Mouse (Mus musculus) stomach, postnatal 0 days (tissue): Measurements from ENCODE around the gene Erbin. TPM values are rescaled to one million over a fixed set of nuclear protein-coding genes. Genes with fewer than 3 reads are reported as not detected.
A peak's percentile ranks its signal among the peaks of the same experiment; 100 is the strongest.

Experiments
- ATAC-seq: fragments of 200-750 bp; cut with Nextera tagmentation; 2 replicates; pipeline ENCODE4 v1.8.0; 2017; ENCODE audit not compliant: low FRiP score, low TSS enrichment
- DNase-seq: peaks from one replicate; pipeline ENCODE4 v3.0.0-alpha.2; 2016; ENCODE audit warnings: low spot score
- H3K27ac ChIP-seq: fragments of 300-500 bp; sonication (generic); replicated peaks from 2 replicates; pipeline ENCODE4 v1.5.1; 2014; ENCODE audit warnings: mild to moderate bottlenecking, control low read depth
- H3K27me3 ChIP-seq: fragments of 300-500 bp; sonication (generic); 2 replicates; pipeline ENCODE4 v1.6.1; 2014; ENCODE audit warnings: low read length; ENCODE audit not compliant: control insufficient read depth, insufficient read depth
- H3K36me3 ChIP-seq: fragments of 300-500 bp; sonication (generic); 2 replicates; pipeline ENCODE4 v1.6.1; 2014; ENCODE audit warnings: low read length, mixed read lengths; ENCODE audit not compliant: control insufficient read depth, insufficient read depth
- H3K4me1 ChIP-seq: fragments of 300-500 bp; sonication (generic); replicated peaks from 2 replicates; pipeline ENCODE4 v1.6.1; 2014; ENCODE audit warnings: antibody characterized with exemption; ENCODE audit not compliant: control insufficient read depth, insufficient read depth
- H3K4me2 ChIP-seq: fragments of 300-500 bp; sonication (generic); replicated peaks from 2 replicates; pipeline ENCODE4 v1.6.1; 2014; ENCODE audit warnings: low read depth, mild to moderate bottlenecking, control low read depth, moderate library complexity
- H3K4me3 ChIP-seq: fragments of 300-500 bp; sonication (generic); 2 replicates; pipeline ENCODE4 v1.5.1; 2014; ENCODE audit warnings: low read depth, low read length, control low read depth
- H3K9ac ChIP-seq: fragments of 300-500 bp; sonication (generic); 2 replicates; pipeline ENCODE4 v1.6.1; 2014; ENCODE audit warnings: mild to moderate bottlenecking, low read length, control low read depth, mixed read lengths
- H3K9me3 ChIP-seq: fragments of 300-500 bp; sonication (generic); 2 replicates; pipeline ENCODE4 v1.6.1; 2016; ENCODE audit warnings: low read length; ENCODE audit not compliant: control insufficient read depth
- CTCF ChIP-seq: IDR thresholded peaks from 2 replicates; pipeline ENCODE4 v1.5.1; 2016; ENCODE audit warnings: antibody characterized with exemption, low read depth, mild to moderate bottlenecking, moderate library complexity
- EP300 ChIP-seq: optimal IDR thresholded peaks from 2 replicates; pipeline ENCODE3; 2016; ENCODE audit warnings: antibody characterized with exemption
- WGBS: fragments of 180-500 bp; shearing (Covaris S2); extraction: QIAGEN DNeasy Blood & Tissue Kit; methylation state at CpG from one replicate; pipeline ENCODE4 v1.1.7; 2014; 5-methylcytosine and 5-hydroxymethylcytosine counted together
- polyA plus RNA-seq: library from polyadenylated mRNA; unstranded; fragments of >200 nt; fragmentation: Nextera tagmentation; extraction: Ambion mirVana; gene quantifications from 2 replicates; pipeline ENCODE4 v1.2.1, GENCODE M21; 2015

Erbin gene
- polyA plus RNA-seq, 1 experiment from 2014 or later: 15.7 TPM

DNA sequence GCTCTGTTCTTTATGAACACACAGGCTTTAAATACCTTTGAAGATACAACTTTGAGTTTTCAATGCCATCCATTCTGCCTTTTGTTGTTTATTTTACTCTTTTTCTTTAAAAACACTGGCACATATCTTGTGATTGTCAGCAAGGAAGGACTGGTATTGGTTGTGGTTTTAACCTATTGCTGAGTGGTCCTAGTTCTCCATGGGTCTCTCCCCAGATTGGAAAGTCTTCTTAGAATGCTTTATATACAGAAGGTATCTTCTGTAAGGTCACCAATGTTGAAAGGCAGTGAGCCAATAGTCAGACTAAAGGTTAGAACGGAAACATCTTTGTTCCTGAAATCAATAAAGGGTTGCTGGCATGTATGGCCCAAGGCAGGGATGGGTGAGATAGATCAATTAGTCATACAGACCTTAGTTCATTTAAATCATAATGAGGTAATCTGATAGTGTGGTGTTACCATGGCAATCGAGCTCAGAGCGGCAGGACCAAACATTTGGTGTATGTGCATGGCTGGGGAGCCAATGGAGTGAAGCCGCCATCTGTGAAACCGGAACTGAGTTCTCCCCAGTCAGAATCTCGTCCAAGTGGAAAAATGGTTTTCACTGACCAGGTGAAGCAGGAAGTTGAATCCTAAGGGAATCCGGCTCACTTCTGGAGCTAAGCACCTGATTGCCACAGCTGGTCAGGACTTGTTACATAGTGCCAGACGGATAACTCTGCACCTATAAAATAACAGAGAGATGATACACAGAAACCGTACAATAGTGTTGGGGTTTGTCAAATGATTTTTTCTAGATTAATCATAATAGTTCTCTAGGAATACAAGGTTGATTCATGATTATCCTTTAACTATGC lies 125.4 kb downstream of the Erbin start:
- Histone ChIP-seq H3K36me3 (no peaks in the 10 kb centered on the region), H3K27ac (no peak overlapping the region), H3K4me1 (no peaks in the 10 kb centered on the region), H3K27me3 (no peaks in the 10 kb centered on the region), H3K4me3 (no peak overlapping the region), H3K9me3 (no peaks in the 10 kb centered on the region), H3K4me2 (no peak overlapping the region), H3K9ac (no peak overlapping the region)
- TF ChIP-seq EP300: no peak
- TF ChIP-seq CTCF: no peak
- WGBS: 75% methylated on average over 9 of the region's 9 CpGs
- no peak for ATAC-seq
- no peak for DNase-seq

DNA sequence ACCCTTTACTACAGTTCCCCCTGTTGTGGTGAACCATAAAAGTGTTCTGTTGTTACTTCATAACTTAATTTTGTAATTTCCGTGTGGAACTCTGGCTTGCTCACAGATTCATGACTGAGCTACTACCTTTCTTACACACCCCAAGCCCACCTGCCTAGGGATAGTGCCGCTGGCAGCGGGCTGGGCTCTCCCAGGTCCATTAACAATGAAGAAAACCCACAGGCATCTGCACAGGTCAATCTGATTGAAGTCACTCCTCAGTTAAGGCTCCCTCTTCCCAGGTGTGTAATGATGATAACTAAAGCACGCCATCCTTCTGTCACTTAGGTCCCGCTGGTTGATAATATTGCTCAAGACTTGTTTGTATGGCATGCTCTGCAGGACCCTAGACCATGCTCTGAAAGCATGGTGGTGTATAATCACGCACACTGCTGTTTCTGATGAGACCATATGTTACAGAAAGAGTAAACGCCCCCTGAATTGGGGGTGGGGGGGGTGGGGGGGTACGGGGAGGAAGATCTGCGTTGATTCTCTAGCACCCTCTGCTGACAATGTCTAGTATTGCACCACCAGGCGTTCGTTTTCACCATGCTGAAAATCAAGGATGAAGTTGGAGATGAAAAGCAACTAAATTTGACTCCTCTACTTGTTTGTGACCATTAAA lies 140.3 kb downstream of the Erbin start:
- 33% methylated on average over 11 of the region's 11 CpGs for WGBS
- Histone ChIP-seq H3K4me3 (no peak overlapping the region), H3K9ac (no peak overlapping the region), H3K4me1 (no peaks in the 10 kb centered on the region), H3K9me3 (no peaks in the 10 kb centered on the region), H3K4me2 (no peak overlapping the region), H3K27me3 (no peaks in the 10 kb centered on the region), H3K27ac (no peak overlapping the region), H3K36me3 (no peaks in the 10 kb centered on the region)
- TF ChIP-seq EP300 (no peak), CTCF (peak; percentile 69)
- ATAC-seq: peak; percentile 40; the same call in 1 of the 2 replicates
- peak; percentile 50 for DNase-seq

DNA sequence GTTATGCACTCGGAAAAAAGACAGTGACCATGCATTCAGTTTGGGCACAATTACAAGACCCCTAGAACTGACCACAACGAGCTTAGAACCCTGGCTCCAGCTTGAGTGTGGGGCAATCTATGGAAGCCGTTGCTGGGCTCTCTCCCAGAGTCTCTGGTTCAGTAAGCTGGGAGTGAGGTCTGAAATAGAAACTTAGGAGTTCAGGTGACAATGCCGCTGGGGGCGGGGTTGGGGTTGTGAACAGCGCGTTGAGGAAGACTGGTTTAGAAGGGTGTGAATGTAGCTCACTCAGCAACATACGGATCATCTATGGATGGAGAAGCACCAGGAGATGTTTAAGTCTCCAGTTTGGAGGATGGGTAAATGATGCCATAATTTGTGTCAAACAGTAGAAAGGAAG lies 143.2 kb downstream of the Erbin start:
- no peaks in the 10 kb centered on the region; the same call in 1 of the 2 replicates for H3K4me1 ChIP-seq
- no peak for ATAC-seq
- H3K9ac ChIP-seq: no peak overlapping the region
- no peak overlapping the region for H3K4me3 ChIP-seq
- H3K27me3 ChIP-seq: no peaks in the 10 kb centered on the region
- H3K9me3 ChIP-seq: no peaks in the 10 kb centered on the region
- no peak for TF ChIP-seq CTCF
- TF ChIP-seq EP300: no peak
- H3K27ac ChIP-seq: no peak overlapping the region
- no peaks in the 10 kb centered on the region for H3K36me3 ChIP-seq
- no peak overlapping the region for H3K4me2 ChIP-seq
- WGBS: 66% methylated on average over 8 of the region's 8 CpGs
- no peak for DNase-seq

DNA sequence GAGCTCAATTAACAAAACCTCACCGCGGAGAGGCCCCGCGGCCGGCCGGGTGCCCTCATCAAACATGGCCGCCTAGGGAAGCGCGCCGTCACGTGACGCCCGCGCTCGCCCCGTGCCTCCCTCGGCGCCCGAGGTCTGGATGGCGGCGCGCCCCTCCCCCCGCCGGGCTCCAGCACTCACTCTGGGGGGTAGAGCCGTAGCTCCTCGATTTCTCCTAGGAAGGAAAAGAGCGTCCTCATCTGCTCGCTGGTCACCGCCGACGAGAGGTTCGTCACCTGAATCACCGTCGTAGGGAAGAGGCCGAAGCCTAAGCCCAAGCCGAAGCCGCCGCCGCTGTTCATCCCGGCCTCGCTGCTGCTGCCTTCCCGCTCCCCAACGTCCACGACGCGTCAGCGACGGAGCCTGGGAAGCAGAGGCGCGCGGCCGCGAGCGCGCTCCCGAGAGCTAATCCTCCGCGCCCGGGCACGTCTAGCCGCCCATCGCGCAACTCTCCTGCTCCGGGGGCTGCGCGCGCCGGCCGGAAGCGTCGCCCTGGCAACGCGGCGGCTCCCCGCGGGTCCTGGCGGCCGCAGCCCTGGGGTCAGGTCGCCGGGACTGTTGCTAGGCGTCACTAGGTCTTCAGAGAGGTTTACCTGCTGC lies 146.1 kb downstream of the Erbin start, which contains the start of gene Srek1:
Gene Srek1 (minus strand): TSS at position 490 of the 639 bp plus-strand sequence.
- peak within 1 kb of the TSS; percentile 78 for H3K4me3 ChIP-seq
- under 1% methylated on average over 61 of the region's 81 CpGs for WGBS
- H3K36me3 ChIP-seq: no peaks in the 10 kb centered on the region
- peak within 1 kb of the TSS; percentile 64 for H3K4me2 ChIP-seq
- H3K9ac ChIP-seq: peak within 1 kb of the TSS; percentile 89
- no peaks in the 10 kb centered on the region for H3K27me3 ChIP-seq
- no peaks in the 10 kb centered on the region for H3K9me3 ChIP-seq
- peak; percentile 94 for DNase-seq
- no peaks in the 10 kb centered on the region; the same call in 1 of the 2 replicates for H3K4me1 ChIP-seq
- H3K27ac ChIP-seq: peak within 1 kb of the TSS; percentile 99
- peak; percentile 95 for ATAC-seq
- no peak for TF ChIP-seq CTCF
- TF ChIP-seq EP300: no peak

GRCm38 (mm10) chr13:103773407-103774118 lies 146.8 kb downstream of the Erbin start:
- peak overlapping the region; percentile 99 for H3K27ac ChIP-seq
- DNase-seq: no peak
- 1% methylated on average over 36 of the region's 36 CpGs for WGBS
- H3K9me3 ChIP-seq: no peaks in the 10 kb centered on the region
- peak overlapping the region; percentile 64 for H3K4me2 ChIP-seq
- peak overlapping the region; percentile 89 for H3K9ac ChIP-seq
- H3K27me3 ChIP-seq: no peaks in the 10 kb centered on the region
- TF ChIP-seq CTCF (no peak), EP300 (no peak)
- no peaks in the 10 kb centered on the region; the same call in 1 of the 2 replicates for H3K4me1 ChIP-seq
- ATAC-seq: peak; percentile 73
- H3K36me3 ChIP-seq: no peaks in the 10 kb centered on the region
- H3K4me3 ChIP-seq: peak overlapping the region; percentile 78
